Mouse (Mus musculus) hindbrain, embryonic 15.5 days (tissue): Measurements from ENCODE around the gene Vldlr. TPM values are rescaled to one million over a fixed set of nuclear protein-coding genes. Genes with fewer than 3 reads are reported as not detected.

ENCODE experiments used
- ATAC-seq: fragments of 200-750 bp; cut with Nextera tagmentation; 2 replicates; pipeline ENCODE4 v1.8.0; 2017; ENCODE audit warnings: low read depth, moderate number of reproducible peaks, moderate TSS enrichment; ENCODE audit not compliant: low FRiP score
- H3K27ac ChIP-seq: fragments of 300-500 bp; sonication (generic); replicated peaks from 2 replicates; pipeline ENCODE4 v1.5.1; 2015; ENCODE audit warnings: mild to moderate bottlenecking, inconsistent platforms
- H3K27me3 ChIP-seq: fragments of 300-500 bp; sonication (generic); 2 replicates; pipeline ENCODE4 v1.6.1; 2015; ENCODE audit warnings: control low read depth, inconsistent platforms
- H3K36me3 ChIP-seq: fragments of 300-500 bp; sonication (generic); 2 replicates; pipeline ENCODE4 v1.6.1; 2015; ENCODE audit warnings: control low read depth, inconsistent platforms
- H3K4me1 ChIP-seq: fragments of 300-500 bp; sonication (generic); replicated peaks from 2 replicates; pipeline ENCODE4 v1.6.1; 2015; ENCODE audit warnings: control low read depth, inconsistent platforms
- H3K4me2 ChIP-seq: fragments of 300-500 bp; sonication (generic); 2 replicates; pipeline ENCODE4 v1.6.1; 2015; ENCODE audit warnings: moderate library complexity, mild to moderate bottlenecking, inconsistent platforms
- H3K4me3 ChIP-seq: fragments of 300-500 bp; sonication (generic); 2 replicates; pipeline ENCODE4 v1.5.1; 2015; ENCODE audit warnings: mild to moderate bottlenecking, inconsistent platforms
- H3K9ac ChIP-seq: fragments of 300-500 bp; sonication (generic); 2 replicates; pipeline ENCODE4 v1.6.1; 2015; ENCODE audit warnings: inconsistent platforms
- H3K9me3 ChIP-seq: fragments of 300-500 bp; sonication (generic); 2 replicates; pipeline ENCODE4 v1.6.1; 2016; ENCODE audit warnings: control low read depth, inconsistent platforms
- WGBS: fragments of 180-500 bp; shearing (Covaris S2); methylation state at CpG from one replicate; pipeline ENCODE4 v1.1.7; 2015; 5-methylcytosine and 5-hydroxymethylcytosine counted together
- polyA plus RNA-seq: library from polyadenylated mRNA; unstranded; fragments of >200 nt; fragmentation: Nextera tagmentation; extraction: Ambion mirVana; gene quantifications from 2 replicates; pipeline ENCODE4 v1.2.1, GENCODE M21; 2015

Vldlr gene
- polyA plus RNA-seq = 27.0 and 30.7 TPM in 2 replicates

- peaks cover 34% of the 10 kb centered on the region for H3K4me1 ChIP-seq
- H3K27ac ChIP-seq = peak within 1 kb of the TSS; percentile 93
- no peaks in the 10 kb centered on the region for H3K9me3 ChIP-seq
- no peaks in the 10 kb centered on the region for H3K36me3 ChIP-seq
- ATAC-seq = peak; percentile 2; the same call in 1 of the 2 replicates
- H3K27me3 ChIP-seq = peaks cover 6% of the 10 kb centered on the region; the same call in 1 of the 2 replicates
- WGBS = 2% methylated on average over 11 of the region's 11 CpGs
- peak within 1 kb of the TSS; percentile 88 for H3K4me2 ChIP-seq
- peak within 1 kb of the TSS; percentile 86 for H3K4me3 ChIP-seq
- peak within 1 kb of the TSS; percentile 62 for H3K9ac ChIP-seq
These were observed at the start of gene Vldlr for GRCm38 (mm10) chr19:27216318-27216717. TSS of gene Vldlr (plus strand) at chr19:27216484.

- Histone ChIP-seq H3K9ac (no peak overlapping the region), H3K9me3 (no peaks in the 10 kb centered on the region), H3K4me3 (no peak overlapping the region), H3K27ac (no peak overlapping the region), H3K4me2 (no peak overlapping the region), H3K36me3 (no peaks in the 10 kb centered on the region), H3K4me1 (no peaks in the 10 kb centered on the region), H3K27me3 (no peaks in the 10 kb centered on the region)
- WGBS = 83% methylated on average over 5 of the region's 5 CpGs
- ATAC-seq = no peak
These were observed 48.5 kb upstream of the Vldlr start for GRCm38 (mm10) chr19:27167601-27168319.

GRCm38 (mm10) chr19:27173836-27174235 lies 42.4 kb upstream of the Vldlr start:
- H3K4me1 ChIP-seq = no peaks in the 10 kb centered on the region
- no peak overlapping the region for H3K4me3 ChIP-seq
- no peak for ATAC-seq
- H3K27me3 ChIP-seq = no peaks in the 10 kb centered on the region
- no peak overlapping the region for H3K9ac ChIP-seq
- no peak overlapping the region for H3K27ac ChIP-seq
- WGBS = 83% methylated on average over 2 of the region's 2 CpGs
- H3K4me2 ChIP-seq = no peak overlapping the region
- no peaks in the 10 kb centered on the region for H3K9me3 ChIP-seq
- no peaks in the 10 kb centered on the region for H3K36me3 ChIP-seq

DNA sequence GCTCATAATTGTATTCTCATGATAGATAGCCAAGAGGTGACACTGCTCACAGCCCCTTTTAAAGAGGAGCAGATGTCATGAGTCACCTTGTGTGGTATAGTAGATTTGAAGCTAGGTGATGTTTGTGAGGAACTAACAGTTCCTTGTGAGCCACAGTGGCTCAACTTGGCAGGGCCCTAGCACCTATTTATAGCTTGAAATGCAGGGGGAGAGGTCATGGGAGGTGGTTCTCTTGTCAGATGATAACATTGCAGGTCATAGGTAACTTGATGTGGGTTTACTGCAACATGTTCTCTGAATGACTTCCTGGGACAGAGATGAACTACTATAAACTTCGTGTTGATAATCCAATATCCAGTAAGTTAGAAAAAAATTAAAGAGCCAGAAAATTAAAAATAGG lies 40.7 kb upstream of the Vldlr start:
- no peak for ATAC-seq
- no peak overlapping the region for H3K9ac ChIP-seq

GRCm38 (mm10) chr19:27176558-27176957 lies 39.7 kb upstream of the Vldlr start:
- no peaks in the 10 kb centered on the region for H3K9me3 ChIP-seq
- no peaks in the 10 kb centered on the region for H3K4me1 ChIP-seq
- H3K27ac ChIP-seq = no peak overlapping the region
- no peak overlapping the region for H3K4me2 ChIP-seq
- H3K36me3 ChIP-seq = no peaks in the 10 kb centered on the region
- no peak overlapping the region for H3K9ac ChIP-seq
- no peaks in the 10 kb centered on the region for H3K27me3 ChIP-seq
- ATAC-seq = no peak
- no peak overlapping the region for H3K4me3 ChIP-seq
- WGBS = 90% methylated on average over 4 of the region's 4 CpGs

More for the DNA sequence above, 40.7 kb upstream of the Vldlr start:
- WGBS = 95% methylated on average over 1 of the region's 1 CpGs
- no peaks in the 10 kb centered on the region for H3K36me3 ChIP-seq
- no peak overlapping the region for H3K4me3 ChIP-seq
- H3K27ac ChIP-seq = no peak overlapping the region
- no peaks in the 10 kb centered on the region for H3K9me3 ChIP-seq
- no peak overlapping the region for H3K4me2 ChIP-seq
- H3K4me1 ChIP-seq = no peaks in the 10 kb centered on the region
- no peaks in the 10 kb centered on the region for H3K27me3 ChIP-seq

DNA sequence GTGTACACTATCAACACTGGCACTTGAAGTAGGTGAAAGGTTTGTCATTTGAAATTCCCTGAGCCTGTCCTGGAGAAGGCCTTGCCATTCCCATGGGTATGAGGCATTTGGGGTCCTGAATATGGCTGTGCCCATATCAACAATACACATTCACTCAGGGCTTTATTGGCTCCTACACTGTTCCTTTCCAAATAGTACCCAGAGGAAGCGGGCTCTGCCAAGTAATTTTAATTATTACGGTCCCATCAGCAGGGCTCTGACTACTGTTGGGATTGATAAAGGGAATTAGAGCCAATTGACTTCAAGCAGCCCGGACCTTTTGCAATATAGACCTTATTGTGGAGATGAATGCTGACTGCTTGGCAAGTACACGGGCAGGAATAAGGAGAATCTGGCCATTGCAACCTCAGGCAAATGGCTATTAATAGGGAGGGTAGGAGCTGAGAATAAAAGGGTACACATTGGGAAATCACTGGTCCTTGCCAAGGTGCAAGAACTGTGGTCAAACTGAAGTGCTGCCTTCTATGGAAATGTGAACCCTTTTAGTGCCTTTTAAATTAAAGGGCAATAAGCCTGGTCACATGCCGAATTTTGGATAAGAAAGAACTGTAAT lies 38.0 kb upstream of the Vldlr start:
- Histone ChIP-seq H3K36me3 (no peaks in the 10 kb centered on the region), H3K27ac (no peak overlapping the region), H3K4me3 (no peak overlapping the region), H3K9me3 (no peaks in the 10 kb centered on the region), H3K9ac (no peak overlapping the region), H3K4me2 (no peak overlapping the region), H3K4me1 (no peaks in the 10 kb centered on the region), H3K27me3 (no peaks in the 10 kb centered on the region)
- ATAC-seq = peak; percentile 48
- 56% methylated on average over 5 of the region's 5 CpGs for WGBS

DNA sequence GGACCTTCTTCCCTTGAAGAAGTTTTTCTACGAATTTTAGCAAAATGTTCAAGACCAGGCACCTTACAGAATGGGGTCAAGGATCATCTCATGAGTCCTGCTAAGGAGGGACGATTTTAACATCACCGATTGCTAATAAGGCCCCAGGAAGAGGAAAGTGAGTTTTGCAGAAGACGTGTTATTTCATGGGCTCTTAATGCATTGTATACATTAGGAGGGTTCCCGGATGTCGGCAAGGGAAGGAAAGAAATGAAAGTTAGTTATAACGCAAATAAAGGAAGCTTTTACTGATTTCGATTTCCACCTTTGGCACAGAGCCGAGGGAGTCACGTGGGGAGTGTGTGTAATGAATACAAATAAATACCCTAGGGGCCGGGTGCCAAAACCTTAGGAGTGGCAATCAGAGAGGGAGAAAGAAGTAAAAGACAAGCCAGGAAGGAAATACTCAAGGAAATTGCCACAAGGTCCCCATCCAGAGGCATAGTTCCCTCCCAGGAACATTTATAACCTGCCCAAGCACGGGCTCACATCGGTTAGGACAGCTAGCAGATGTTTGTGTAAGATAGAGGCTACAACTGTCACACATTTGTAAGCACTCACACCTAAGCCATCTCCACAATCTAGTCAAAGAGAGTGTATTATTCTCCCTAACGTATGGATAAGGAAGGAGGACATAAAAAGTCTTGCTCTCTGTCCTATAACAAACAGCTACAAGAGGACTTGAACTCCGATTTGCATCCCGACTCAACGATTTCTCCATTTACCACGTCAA lies 35.7 kb upstream of the Vldlr start:
- ATAC-seq = no peak
- Histone ChIP-seq H3K4me1 (no peaks in the 10 kb centered on the region), H3K27ac (no peak overlapping the region), H3K4me3 (no peak overlapping the region), H3K36me3 (no peaks in the 10 kb centered on the region), H3K4me2 (0 out of 2 replicates have a peak overlapping the region, but pooled peaks have one; percentile 4), H3K9ac (no peak overlapping the region), H3K9me3 (no peaks in the 10 kb centered on the region), H3K27me3 (no peaks in the 10 kb centered on the region)
- WGBS = 70% methylated on average over 18 of the region's 18 CpGs

GRCm38 (mm10) chr19:27183511-27183910 lies 32.8 kb upstream of the Vldlr start:
- H3K4me3 ChIP-seq = no peak overlapping the region
- H3K9ac ChIP-seq = no peak overlapping the region
- no peaks in the 10 kb centered on the region for H3K27me3 ChIP-seq
- H3K4me1 ChIP-seq = no peaks in the 10 kb centered on the region
- H3K9me3 ChIP-seq = no peaks in the 10 kb centered on the region
- H3K4me2 ChIP-seq = no peak overlapping the region
- WGBS = 82% methylated on average over 7 of the region's 7 CpGs
- ATAC-seq = no peak
- H3K36me3 ChIP-seq = no peaks in the 10 kb centered on the region
- no peak overlapping the region for H3K27ac ChIP-seq

GRCm38 (mm10) chr19:27203711-27204238 lies 12.5 kb upstream of the Vldlr start:
- H3K27ac ChIP-seq = no peak overlapping the region

GRCm38 (mm10) chr19:27210991-27211390 lies 5.3 kb upstream of the Vldlr start:
- peaks cover 6% of the 10 kb centered on the region for H3K4me1 ChIP-seq
- H3K27ac ChIP-seq = no peak overlapping the region
- H3K4me3 ChIP-seq = no peak overlapping the region
- WGBS = 50% methylated on average over 2 of the region's 2 CpGs
- H3K36me3 ChIP-seq = no peaks in the 10 kb centered on the region
- no peaks in the 10 kb centered on the region for H3K9me3 ChIP-seq
- H3K9ac ChIP-seq = no peak overlapping the region
- ATAC-seq = peak; percentile 48; the same call in 1 of the 2 replicates
- no peak overlapping the region for H3K4me2 ChIP-seq
- H3K27me3 ChIP-seq = peaks cover 6% of the 10 kb centered on the region; the same call in 1 of the 2 replicates

More at GRCm38 (mm10) chr19:27203711-27204238, 12.5 kb upstream of the Vldlr start:
- Histone ChIP-seq H3K4me2 (no peak overlapping the region), H3K9me3 (no peaks in the 10 kb centered on the region), H3K9ac (no peak overlapping the region), H3K36me3 (no peaks in the 10 kb centered on the region), H3K27me3 (no peaks in the 10 kb centered on the region), H3K4me1 (no peaks in the 10 kb centered on the region), H3K4me3 (no peak overlapping the region)
- no peak for ATAC-seq
- WGBS = 72% methylated on average over 9 of the region's 9 CpGs

DNA sequence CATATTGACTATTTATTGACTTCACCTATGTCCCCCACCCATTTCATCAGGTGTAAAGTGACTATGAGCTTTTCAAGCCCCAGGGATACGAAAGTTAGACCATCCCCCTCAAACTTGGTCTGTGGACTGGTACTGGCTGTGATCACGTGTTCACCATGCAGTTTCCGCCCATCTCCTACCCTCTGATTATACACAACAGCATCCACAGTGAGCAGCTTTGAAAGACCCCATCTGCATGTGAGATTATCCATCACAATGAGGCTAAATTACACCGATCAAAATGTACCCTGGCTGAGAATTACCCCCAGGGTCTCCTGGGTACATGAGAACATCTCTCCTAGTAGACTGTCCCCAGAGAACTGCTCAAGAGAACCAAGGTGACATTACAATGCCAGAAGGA lies 688 bp upstream of the Vldlr start:
- H3K9ac ChIP-seq = peak overlapping the region; percentile 62; the same call in 1 of the 2 replicates
- no peaks in the 10 kb centered on the region for H3K9me3 ChIP-seq
- no peaks in the 10 kb centered on the region for H3K36me3 ChIP-seq
- H3K4me3 ChIP-seq = peak overlapping the region; percentile 86
- H3K4me2 ChIP-seq = peak overlapping the region; percentile 88
- no peak overlapping the region for H3K27ac ChIP-seq
- H3K4me1 ChIP-seq = peaks cover 34% of the 10 kb centered on the region
- 57% methylated on average over 4 of the region's 4 CpGs for WGBS
- peaks cover 6% of the 10 kb centered on the region; the same call in 1 of the 2 replicates for H3K27me3 ChIP-seq
- ATAC-seq = no peak
